Mouse (Mus musculus): ENCODE data around the gene Wscd1. TPM values are rescaled to one million over a fixed set of nuclear protein-coding genes. Genes with fewer than 3 reads are reported as not detected.

Wscd1 gene
- total RNA-seq, 1 experiment, result 5.8 TPM

DNA sequence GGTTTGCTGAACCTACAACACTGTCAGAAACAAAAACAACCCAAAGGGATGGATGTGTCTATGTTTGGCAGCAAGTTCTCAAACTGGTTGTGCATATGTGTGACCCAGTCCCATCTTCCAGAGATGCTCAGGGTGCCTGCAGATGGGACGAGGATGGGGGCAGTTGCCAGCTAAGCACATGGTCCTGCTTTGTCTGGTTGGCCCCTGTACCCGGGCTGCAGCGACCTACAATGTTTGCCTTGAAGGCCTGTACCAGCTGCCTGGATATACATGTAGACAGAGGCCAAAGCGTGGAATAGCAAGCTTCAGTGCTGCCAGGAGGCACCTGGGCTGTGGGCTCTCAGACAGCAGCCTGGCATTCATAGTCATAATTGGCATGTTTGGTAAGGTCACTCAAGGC, 35.8 kb downstream of the Wscd1 start:
- H3K4me3 ChIP-seq (ENCODE audit: insufficient read depth in 1 of 2, low read depth in 1 of 2, low read length in 2 of 2, poor library complexity in 1 of 2, severe bottlenecking in 1 of 2), result no peak overlapping the region
- no peak overlapping the region for H3K27ac ChIP-seq (ENCODE audit: insufficient read depth, low read depth, low read length, poor library complexity, severe bottlenecking)
- in situ Hi-C loops (cut with MboI; ENCODE audit: low sequenced_read_pairs in 2 of 2, unreplicated experiment in 2 of 2), result no loop called here
- DNase-seq (ENCODE audit: low read depth, low spot score), result no peak
- TF ChIP-seq ZNF384 (IDR thresholded peaks at IDR 0.05; ENCODE audit: low read depth, low read length) (no peak), HCFC1 (IDR thresholded peaks at IDR 0.05; ENCODE audit: borderline replicate concordance, insufficient read depth, low read length) (no peak), MAFK (IDR thresholded peaks at IDR 0.05; ENCODE audit: insufficient read depth, low read depth, low read length) (no peak), CHD2 (IDR thresholded peaks at IDR 0.05; ENCODE audit: low read depth, low read length) (no peak), ZC3H11A (IDR thresholded peaks at IDR 0.05; ENCODE audit: borderline replicate concordance, low read depth, low read length) (no peak)
- no peaks in the 10 kb centered on the region for H3K36me3 ChIP-seq (ENCODE audit: control insufficient read depth, insufficient read depth, low read length, poor library complexity, severe bottlenecking)
- H3K9me3 ChIP-seq (ENCODE audit: control insufficient read depth, insufficient read depth, low read depth, low read length), result no peaks in the 10 kb centered on the region
- no peaks in the 10 kb centered on the region for H3K4me1 ChIP-seq (ENCODE audit: control insufficient read depth in 2 of 2, insufficient read depth in 2 of 2, low read length in 2 of 2, poor library complexity in 1 of 2)
- H3K9ac ChIP-seq (ENCODE audit: insufficient read depth, low read depth, low read length, poor library complexity, severe bottlenecking), result no peak overlapping the region

GRCm38 (mm10) chr11:71788209-71788608, 38.5 kb downstream of the Wscd1 start:
- in situ Hi-C loops (cut with MboI; ENCODE audit: low sequenced_read_pairs in 2 of 2, unreplicated experiment in 2 of 2), result no loop called here
- no peak overlapping the region for H3K27ac ChIP-seq (ENCODE audit: insufficient read depth, low read depth, low read length, poor library complexity, severe bottlenecking)
- no peak for TF ChIP-seq ZC3H11A (IDR thresholded peaks at IDR 0.05; ENCODE audit: borderline replicate concordance, low read depth, low read length)
- no peaks in the 10 kb centered on the region for H3K9me3 ChIP-seq (ENCODE audit: control insufficient read depth, insufficient read depth, low read depth, low read length)
- H3K9ac ChIP-seq (ENCODE audit: insufficient read depth, low read depth, low read length, poor library complexity, severe bottlenecking), result no peak overlapping the region
- no peaks in the 10 kb centered on the region for H3K4me1 ChIP-seq (ENCODE audit: control insufficient read depth in 2 of 2, insufficient read depth in 2 of 2, low read length in 2 of 2, poor library complexity in 1 of 2)
- no peak for DNase-seq (ENCODE audit: low read depth, low spot score)
- H3K4me3 ChIP-seq (ENCODE audit: insufficient read depth in 1 of 2, low read depth in 1 of 2, low read length in 2 of 2, poor library complexity in 1 of 2, severe bottlenecking in 1 of 2), result no peak overlapping the region
- no peaks in the 10 kb centered on the region for H3K36me3 ChIP-seq (ENCODE audit: control insufficient read depth, insufficient read depth, low read length, poor library complexity, severe bottlenecking)

- no peak for TF ChIP-seq ZC3H11A (IDR thresholded peaks at IDR 0.05; ENCODE audit: borderline replicate concordance, low read depth, low read length)
- TF ChIP-seq ZNF384 (IDR thresholded peaks at IDR 0.05; ENCODE audit: low read depth, low read length), result no peak
- no peak for TF ChIP-seq MAFK (IDR thresholded peaks at IDR 0.05; ENCODE audit: insufficient read depth, low read depth, low read length)
- TF ChIP-seq CHD2 (IDR thresholded peaks at IDR 0.05; ENCODE audit: low read depth, low read length), result no peak
- TF ChIP-seq HCFC1 (IDR thresholded peaks at IDR 0.05; ENCODE audit: borderline replicate concordance, insufficient read depth, low read length), result no peak
- Histone ChIP-seq H3K36me3 (ENCODE audit: control insufficient read depth, insufficient read depth, low read length, poor library complexity, severe bottlenecking) (no peaks in the 10 kb centered on the region), H3K4me3 (ENCODE audit: insufficient read depth in 1 of 2, low read depth in 1 of 2, low read length in 2 of 2, poor library complexity in 1 of 2, severe bottlenecking in 1 of 2) (no peak overlapping the region), H3K27ac (ENCODE audit: insufficient read depth, low read depth, low read length, poor library complexity, severe bottlenecking) (no peak overlapping the region), H3K4me1 (ENCODE audit: control insufficient read depth in 2 of 2, insufficient read depth in 2 of 2, low read length in 2 of 2, poor library complexity in 1 of 2) (no peaks in the 10 kb centered on the region), H3K9me3 (ENCODE audit: control insufficient read depth, insufficient read depth, low read depth, low read length) (no peaks in the 10 kb centered on the region), H3K9ac (ENCODE audit: insufficient read depth, low read depth, low read length, poor library complexity, severe bottlenecking) (no peak overlapping the region)
- in situ Hi-C loops (cut with MboI; ENCODE audit: low sequenced_read_pairs in 2 of 2, unreplicated experiment in 2 of 2), result no loop called here
- no peak for DNase-seq (ENCODE audit: low read depth, low spot score)
These were observed 40.5 kb downstream of the Wscd1 start for GRCm38 (mm10) chr11:71790227-71790626.

GRCm38 (mm10) chr11:71799206-71799605, 49.5 kb downstream of the Wscd1 start:
- H3K27ac ChIP-seq (ENCODE audit: insufficient read depth, low read depth, low read length, poor library complexity, severe bottlenecking), result no peak overlapping the region

DNA sequence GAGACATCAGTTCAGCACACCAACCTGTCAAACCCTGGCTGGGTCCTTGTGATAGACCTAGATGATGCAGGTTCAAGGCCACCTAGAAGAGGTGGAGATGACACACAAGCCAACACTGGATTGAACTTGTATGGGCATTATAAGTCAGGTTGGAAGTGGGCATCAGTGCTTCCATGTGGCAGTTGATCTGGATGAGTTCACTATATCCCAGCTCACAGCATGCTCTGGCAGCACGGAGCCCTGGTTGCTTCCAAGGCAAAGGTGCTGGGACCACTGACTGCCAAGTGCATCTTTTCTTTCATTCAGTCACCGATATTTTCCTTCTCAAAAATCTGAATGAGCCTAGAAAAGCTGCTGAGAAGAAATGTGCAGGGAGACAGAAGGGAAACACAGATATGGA, 58.8 kb downstream of the Wscd1 start:
- in situ Hi-C loops (cut with MboI; ENCODE audit: low sequenced_read_pairs in 2 of 2, unreplicated experiment in 2 of 2), result no loop called here
- H3K27ac ChIP-seq (ENCODE audit: insufficient read depth, low read depth, low read length, poor library complexity, severe bottlenecking), result no peak overlapping the region
- H3K9me3 ChIP-seq (ENCODE audit: control insufficient read depth, insufficient read depth, low read depth, low read length), result no peaks in the 10 kb centered on the region
- H3K4me1 ChIP-seq (ENCODE audit: control insufficient read depth in 2 of 2, insufficient read depth in 2 of 2, low read length in 2 of 2, poor library complexity in 1 of 2), result no peaks in the 10 kb centered on the region
- TF ChIP-seq CHD2 (IDR thresholded peaks at IDR 0.05; ENCODE audit: low read depth, low read length) (no peak), ZNF384 (IDR thresholded peaks at IDR 0.05; ENCODE audit: low read depth, low read length) (no peak), ZC3H11A (IDR thresholded peaks at IDR 0.05; ENCODE audit: borderline replicate concordance, low read depth, low read length) (no peak), MAFK (IDR thresholded peaks at IDR 0.05; ENCODE audit: insufficient read depth, low read depth, low read length) (no peak), HCFC1 (IDR thresholded peaks at IDR 0.05; ENCODE audit: borderline replicate concordance, insufficient read depth, low read length) (no peak)
- H3K9ac ChIP-seq (ENCODE audit: insufficient read depth, low read depth, low read length, poor library complexity, severe bottlenecking), result no peak overlapping the region
- H3K36me3 ChIP-seq (ENCODE audit: control insufficient read depth, insufficient read depth, low read length, poor library complexity, severe bottlenecking), result no peaks in the 10 kb centered on the region
- DNase-seq (ENCODE audit: low read depth, low spot score), result no peak
- no peak overlapping the region for H3K4me3 ChIP-seq (ENCODE audit: insufficient read depth in 1 of 2, low read depth in 1 of 2, low read length in 2 of 2, poor library complexity in 1 of 2, severe bottlenecking in 1 of 2)

More at GRCm38 (mm10) chr11:71799206-71799605, 49.5 kb downstream of the Wscd1 start:
- no peak for DNase-seq (ENCODE audit: low read depth, low spot score)
- H3K4me1 ChIP-seq (ENCODE audit: control insufficient read depth in 2 of 2, insufficient read depth in 2 of 2, low read length in 2 of 2, poor library complexity in 1 of 2), result no peaks in the 10 kb centered on the region
- no peak overlapping the region for H3K4me3 ChIP-seq (ENCODE audit: insufficient read depth in 1 of 2, low read depth in 1 of 2, low read length in 2 of 2, poor library complexity in 1 of 2, severe bottlenecking in 1 of 2)
- no peaks in the 10 kb centered on the region for H3K36me3 ChIP-seq (ENCODE audit: control insufficient read depth, insufficient read depth, low read length, poor library complexity, severe bottlenecking)
- H3K9ac ChIP-seq (ENCODE audit: insufficient read depth, low read depth, low read length, poor library complexity, severe bottlenecking), result no peak overlapping the region
- TF ChIP-seq ZNF384 (IDR thresholded peaks at IDR 0.05; ENCODE audit: low read depth, low read length) (no peak), MAFK (IDR thresholded peaks at IDR 0.05; ENCODE audit: insufficient read depth, low read depth, low read length) (no peak), CHD2 (IDR thresholded peaks at IDR 0.05; ENCODE audit: low read depth, low read length) (no peak), HCFC1 (IDR thresholded peaks at IDR 0.05; ENCODE audit: borderline replicate concordance, insufficient read depth, low read length) (no peak), ZC3H11A (IDR thresholded peaks at IDR 0.05; ENCODE audit: borderline replicate concordance, low read depth, low read length) (no peak)
- no peaks in the 10 kb centered on the region for H3K9me3 ChIP-seq (ENCODE audit: control insufficient read depth, insufficient read depth, low read depth, low read length)
- in situ Hi-C loops (cut with MboI; ENCODE audit: low sequenced_read_pairs in 2 of 2, unreplicated experiment in 2 of 2), result no loop called here
